Mouse (Mus musculus): Measurements from ENCODE around the gene Atp1a1. TPM values are rescaled to one million over a fixed set of nuclear protein-coding genes. Genes with fewer than 3 reads are reported as not detected.

The Atp1a1 gene
- 149 and 317 TPM in 2 replicates for polyA plus RNA-seq (2012; ENCODE audit: low replicate concordance)

GRCm38 (mm10) chr3:101604550-101605223 lies at the start of gene Atp1a1:
TSS of gene Atp1a1 (minus strand) at chr3:101604684.

Other genes with a start within 250 kb of the Atp1a1 start
- 0.30 and 1.4 TPM in 2 replicates for gene Igsf3, start 227.6 kb downstream of the Atp1a1 start, polyA plus RNA-seq (2012; ENCODE audit: low replicate concordance)
- gene Mab21l3, start 244.3 kb upstream of the Atp1a1 start, polyA plus RNA-seq (2012; ENCODE audit: low replicate concordance), result 0.36 and 1.7 TPM in 2 replicates